Mouse (Mus musculus) cerebellum, adult 18-20 months (tissue): Measurements from ENCODE around the gene Tigd4.

Experiments used
- DNase-seq, 2 experiments: peaks; one replicate each; pipeline ENCODE4 v3.0.0; 2021

Gene Tigd4

GRCm38 (mm10) chr3:84615050-84615855, 21.9 kb downstream of the Tigd4 start:
- DNase-seq: peak; percentile 15 to 25

GRCm38 (mm10) chr3:84615856-84616225, 22.5 kb downstream of the Tigd4 start:
- no peak for DNase-seq

GRCm38 (mm10) chr3:84618627-84619026, 25.3 kb downstream of the Tigd4 start:
- no peak for DNase-seq

GRCm38 (mm10) chr3:84619056-84619455, 25.7 kb downstream of the Tigd4 start:
- DNase-seq: no peak

- no peak for DNase-seq
Observed at GRCm38 (mm10) chr3:84619725-84620124, 26.4 kb downstream of the Tigd4 start.

GRCm38 (mm10) chr3:84622026-84622425, 28.7 kb downstream of the Tigd4 start:
- no peak for DNase-seq

GRCm38 (mm10) chr3:84631586-84631985, 38.2 kb downstream of the Tigd4 start:
- DNase-seq: no peak

- no peak for DNase-seq
Observed at GRCm38 (mm10) chr3:84637095-84637494, 43.7 kb downstream of the Tigd4 start.

GRCm38 (mm10) chr3:84637890-84638578, 44.7 kb downstream of the Tigd4 start:
- DNase-seq: no peak

GRCm38 (mm10) chr3:84638858-84639257, 45.5 kb downstream of the Tigd4 start:
- no peak for DNase-seq

GRCm38 (mm10) chr3:84639767-84640500, 46.6 kb downstream of the Tigd4 start:
- DNase-seq: no peak

GRCm38 (mm10) chr3:84640536-84640935, 47.2 kb downstream of the Tigd4 start:
- no peak for DNase-seq

GRCm38 (mm10) chr3:84641391-84641790, 48.0 kb downstream of the Tigd4 start:
- no peak for DNase-seq

- DNase-seq: no peak
Observed at GRCm38 (mm10) chr3:84642942-84643341, 49.6 kb downstream of the Tigd4 start.

- no peak for DNase-seq
Observed at GRCm38 (mm10) chr3:84645156-84646006, 52.0 kb downstream of the Tigd4 start.

GRCm38 (mm10) chr3:84646007-84646290, 52.6 kb downstream of the Tigd4 start:
- no peak for DNase-seq

- no peak for DNase-seq
Observed at GRCm38 (mm10) chr3:84646331-84646845, 53.0 kb downstream of the Tigd4 start.
